Mouse (Mus musculus) splenic B cell, adult 2 months (primary cell): ENCODE measurements around the gene Arhgap6.

Source experiments
- DNase-seq: peaks from one replicate; pipeline ENCODE4 v3.0.0-alpha.2; 2011; ENCODE audit warnings: low read depth, low spot score
- H3K27me3 ChIP-seq: 2 replicates; pipeline ENCODE4 v1.6.1; 2012; ENCODE audit warnings: mild to moderate bottlenecking, low read length, moderate library complexity, mixed read lengths; ENCODE audit not compliant: control insufficient read depth, poor library complexity, insufficient read depth, severe bottlenecking
- H3K36me3 ChIP-seq: 2 replicates; pipeline ENCODE4 v1.6.1; 2012; ENCODE audit warnings: mild to moderate bottlenecking, low read length, moderate library complexity, mixed read lengths; ENCODE audit not compliant: control insufficient read depth, poor library complexity, insufficient read depth, severe bottlenecking

The Arhgap6 gene

DNA sequence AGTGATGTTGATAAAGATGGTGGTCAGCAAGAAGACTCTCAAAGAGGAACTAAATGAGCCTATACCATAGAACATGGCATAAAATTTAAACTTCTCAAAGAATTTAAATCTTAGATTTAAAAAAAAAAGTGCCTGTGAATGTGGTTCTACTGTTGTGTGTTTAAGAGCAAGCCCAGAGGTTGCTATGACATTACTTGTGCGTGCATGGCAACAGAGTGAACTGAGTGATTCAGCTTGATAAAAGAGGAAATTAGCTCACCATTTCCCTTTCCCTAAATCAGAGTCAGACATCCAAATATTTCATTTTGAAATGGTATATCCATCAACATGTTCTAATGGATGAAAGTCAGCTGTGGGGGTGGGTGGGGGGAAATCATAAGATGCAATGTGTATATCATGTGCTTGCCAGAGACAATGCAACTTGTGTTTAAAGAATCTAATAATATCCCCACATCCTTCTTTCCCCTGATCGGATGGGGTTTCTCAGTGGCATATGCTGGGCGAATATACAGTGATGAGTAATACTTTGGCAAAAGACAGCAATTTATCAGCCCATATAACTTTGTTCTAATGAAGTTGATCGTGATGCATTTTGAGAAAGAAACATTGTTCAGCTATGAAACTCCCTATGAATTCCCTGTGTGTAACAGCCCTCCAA lies 328.3 kb downstream of the Arhgap6 start:
- no peaks in the 10 kb centered on the region for H3K36me3 ChIP-seq
- H3K27me3 ChIP-seq: no peaks in the 10 kb centered on the region
- DNase-seq: peak; percentile 54

DNA sequence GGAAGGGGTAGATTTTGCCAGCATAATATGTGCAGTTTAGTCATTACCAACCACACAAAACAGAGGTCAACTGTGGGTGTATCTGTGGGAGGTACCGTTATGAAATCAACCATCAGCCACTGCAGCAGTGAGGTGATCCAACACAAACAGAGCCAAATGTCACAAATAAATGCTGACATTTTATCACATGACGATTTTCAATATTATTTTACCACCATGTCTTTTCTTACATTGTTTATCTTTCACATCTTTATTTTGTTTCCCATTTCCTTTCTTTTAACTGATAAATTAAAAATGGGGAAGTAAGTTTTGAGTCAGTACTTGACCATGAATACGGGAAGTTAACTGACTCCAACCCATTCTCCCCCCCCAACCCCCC lies 328.9 kb downstream of the Arhgap6 start:
- DNase-seq: peak; percentile 31
- Histone ChIP-seq H3K36me3 (no peaks in the 10 kb centered on the region), H3K27me3 (no peaks in the 10 kb centered on the region)

DNA sequence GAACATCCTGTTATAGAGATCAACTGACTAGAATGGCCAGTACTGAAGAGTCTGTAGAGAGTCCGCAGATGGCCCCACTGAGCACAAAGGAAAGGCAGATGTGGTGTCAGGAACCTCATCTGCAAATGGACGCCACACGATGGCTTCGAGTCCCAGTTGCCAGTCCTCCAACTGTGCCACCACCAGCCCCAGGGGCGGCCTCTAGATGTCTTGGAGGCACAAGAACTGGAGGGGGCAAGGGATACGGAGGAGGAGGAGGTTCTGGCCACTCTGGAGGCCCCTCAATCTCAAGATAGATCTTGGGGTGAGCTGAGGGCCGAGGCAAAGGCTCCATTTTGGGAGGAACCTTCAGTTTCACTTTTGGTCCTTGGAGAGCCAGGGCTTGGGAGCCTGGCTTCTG lies 344.9 kb downstream of the Arhgap6 start:
- Histone ChIP-seq H3K36me3 (no peaks in the 10 kb centered on the region), H3K27me3 (no peaks in the 10 kb centered on the region)
- no peak for DNase-seq

- DNase-seq: no peak
- Histone ChIP-seq H3K36me3 (no peaks in the 10 kb centered on the region), H3K27me3 (no peaks in the 10 kb centered on the region)
Measured at GRCm38 (mm10) chrX:169140467-169140866, 345.6 kb downstream of the Arhgap6 start.

DNA sequence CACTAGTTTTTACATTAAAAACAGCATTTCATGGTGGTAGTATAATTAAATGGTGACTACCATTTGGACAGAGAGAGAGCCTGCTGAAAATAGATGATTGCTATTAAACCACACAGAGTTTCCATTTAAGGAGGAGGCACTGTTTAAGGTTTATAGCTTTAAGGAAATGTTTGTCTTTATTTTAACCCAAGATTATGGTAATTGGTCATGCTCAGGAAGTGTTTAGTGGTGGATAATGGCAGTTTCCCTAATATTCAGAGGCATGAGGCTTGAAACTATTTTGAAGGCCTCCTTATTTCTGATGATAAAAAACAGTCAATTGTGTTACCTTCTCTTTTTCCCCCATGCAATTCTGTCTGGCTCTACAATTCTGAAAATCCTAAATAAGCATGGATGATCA lies 358.9 kb downstream of the Arhgap6 start:
- no peak for DNase-seq
- no peaks in the 10 kb centered on the region for H3K27me3 ChIP-seq
- no peaks in the 10 kb centered on the region for H3K36me3 ChIP-seq

DNA sequence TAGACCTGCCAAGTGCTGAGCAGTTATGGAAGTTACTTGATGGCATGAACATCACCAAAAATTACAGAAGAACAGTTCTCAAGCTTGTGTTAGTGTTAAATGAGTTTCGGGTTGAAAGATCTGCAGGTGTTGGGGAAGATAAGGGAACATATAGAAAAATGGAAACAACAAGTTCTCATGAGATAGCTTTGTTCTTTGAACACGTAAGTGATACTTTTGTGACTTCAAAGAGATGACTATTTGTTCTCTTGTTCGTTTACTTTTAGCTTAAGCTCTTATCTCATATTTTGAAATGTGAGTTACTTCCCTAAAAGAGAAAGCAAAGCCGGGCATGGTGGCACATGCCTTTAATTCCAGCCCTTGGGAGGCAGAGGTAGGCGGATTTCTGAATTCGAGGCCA lies 363.5 kb downstream of the Arhgap6 start:
- no peak for DNase-seq
- H3K36me3 ChIP-seq: no peaks in the 10 kb centered on the region
- H3K27me3 ChIP-seq: no peaks in the 10 kb centered on the region

GRCm38 (mm10) chrX:169170981-169171380 lies 376.1 kb downstream of the Arhgap6 start:
- Histone ChIP-seq H3K36me3 (no peaks in the 10 kb centered on the region), H3K27me3 (no peaks in the 10 kb centered on the region)
- no peak for DNase-seq

DNA sequence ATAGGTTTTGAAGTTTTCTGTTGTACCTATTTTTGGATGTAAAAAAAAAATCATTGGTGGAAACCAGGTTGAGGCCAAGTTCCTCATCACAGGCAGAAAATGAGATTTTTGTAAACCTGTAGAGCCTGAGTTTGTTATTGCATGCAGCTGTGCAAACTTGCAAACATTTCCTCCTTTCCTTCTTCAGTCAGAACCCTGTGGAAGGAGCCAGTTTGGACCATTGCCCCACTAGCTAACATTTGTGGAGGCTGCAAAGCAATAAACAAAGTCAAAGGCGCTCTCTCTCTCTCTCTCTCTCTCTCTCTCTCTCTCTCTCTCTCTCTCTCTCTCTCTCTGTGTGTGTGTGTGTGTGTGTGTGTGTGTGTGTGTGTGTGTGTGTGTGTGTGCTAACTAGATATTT lies 378.9 kb downstream of the Arhgap6 start:
- no peak for DNase-seq
- no peaks in the 10 kb centered on the region for H3K36me3 ChIP-seq
- no peaks in the 10 kb centered on the region for H3K27me3 ChIP-seq

DNA sequence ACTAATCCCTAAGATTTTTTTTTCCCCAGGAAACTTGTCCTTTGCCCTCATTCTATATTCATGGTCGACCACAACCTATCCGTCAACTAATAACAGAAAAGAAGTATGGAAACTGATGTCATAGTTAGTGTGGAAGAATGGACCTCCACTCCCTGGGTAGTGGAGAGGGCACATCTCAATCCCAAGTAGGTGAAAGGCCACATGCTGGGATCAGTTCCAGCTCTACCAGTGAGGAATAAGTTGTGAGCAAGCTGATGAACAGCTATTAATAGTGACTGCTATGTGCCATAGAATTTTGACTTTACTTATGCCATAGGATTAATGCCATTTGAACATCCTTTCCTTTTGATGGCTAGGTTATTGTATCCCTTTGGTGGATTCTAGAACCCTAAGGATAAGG lies 383.7 kb downstream of the Arhgap6 start:
- Histone ChIP-seq H3K27me3 (no peaks in the 10 kb centered on the region), H3K36me3 (no peaks in the 10 kb centered on the region)
- no peak for DNase-seq

- H3K36me3 ChIP-seq: no peaks in the 10 kb centered on the region
- no peaks in the 10 kb centered on the region for H3K27me3 ChIP-seq
- DNase-seq: no peak
Measured at GRCm38 (mm10) chrX:169187100-169187499, 392.2 kb downstream of the Arhgap6 start, which contains the start of gene Amelx. Gene Amelx (minus strand): TSS chrX:169187200.

- DNase-seq: no peak
- Histone ChIP-seq H3K36me3 (no peaks in the 10 kb centered on the region), H3K27me3 (no peaks in the 10 kb centered on the region)
Measured at GRCm38 (mm10) chrX:169210019-169210418, 415.1 kb downstream of the Arhgap6 start.

DNA sequence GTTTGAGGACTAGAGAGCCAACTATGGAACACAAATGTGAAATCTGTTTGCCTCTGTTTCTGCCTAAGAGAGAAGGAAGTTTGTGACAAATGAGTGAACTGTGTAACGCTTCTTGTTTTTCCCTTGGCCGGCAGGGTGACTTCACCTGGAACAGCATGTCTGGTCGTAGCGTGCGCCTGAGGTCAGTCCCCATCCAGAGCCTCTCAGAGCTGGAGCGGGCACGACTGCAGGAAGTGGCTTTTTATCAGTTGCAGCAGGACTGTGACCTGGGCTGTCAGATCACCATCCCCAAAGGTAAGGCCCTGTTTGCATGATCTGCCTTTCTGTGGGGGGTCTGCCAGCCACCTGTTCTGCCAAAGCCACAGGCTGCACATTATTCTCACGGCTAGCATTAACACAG lies 425.2 kb downstream of the Arhgap6 start:
- DNase-seq: peak; percentile 1

GRCm38 (mm10) chrX:169222357-169223062 lies 427.6 kb downstream of the Arhgap6 start:
- Histone ChIP-seq H3K27me3 (no peaks in the 10 kb centered on the region), H3K36me3 (no peaks in the 10 kb centered on the region)
- no peak for DNase-seq

More for the DNA sequence above, 425.2 kb downstream of the Arhgap6 start:
- Histone ChIP-seq H3K27me3 (no peaks in the 10 kb centered on the region), H3K36me3 (no peaks in the 10 kb centered on the region)

DNA sequence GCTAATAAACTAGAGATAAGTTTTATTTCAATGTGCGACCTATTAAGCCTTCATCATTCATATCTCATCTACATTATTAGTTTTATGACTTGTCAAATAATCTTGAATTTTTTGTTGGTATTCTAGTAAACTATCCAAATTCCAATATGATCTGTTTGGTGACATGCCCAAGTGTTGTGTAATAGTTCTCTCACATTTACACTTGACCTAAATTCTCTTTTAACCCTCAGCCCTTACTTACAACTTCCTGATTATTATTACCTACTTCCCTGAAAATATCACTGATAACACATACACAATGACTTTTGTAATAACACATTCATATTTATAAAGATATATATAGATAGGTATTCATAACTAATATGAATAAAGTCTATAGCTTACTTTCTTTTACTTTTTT lies 461.0 kb downstream of the Arhgap6 start:
- no peaks in the 10 kb centered on the region for H3K27me3 ChIP-seq
- no peaks in the 10 kb centered on the region for H3K36me3 ChIP-seq
- no peak for DNase-seq

DNA sequence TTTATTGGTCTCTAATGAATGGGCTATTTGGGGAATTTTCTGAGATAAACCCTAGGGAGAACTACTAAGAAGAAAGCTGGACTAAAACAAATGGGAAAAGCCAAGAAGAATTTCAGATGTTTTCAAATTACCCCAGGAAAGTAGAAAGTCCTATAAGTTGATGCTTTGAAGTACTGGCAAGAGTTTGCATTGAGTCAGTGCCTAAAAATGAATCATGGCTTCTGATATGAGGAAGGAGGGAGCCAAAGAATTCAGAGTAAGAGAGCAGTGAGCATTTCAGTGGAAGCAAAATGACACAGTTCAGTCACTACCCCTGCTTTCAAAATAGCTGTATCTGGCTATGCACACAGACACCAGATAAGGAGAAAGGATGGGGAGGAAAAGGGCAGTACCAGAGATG lies 461.8 kb downstream of the Arhgap6 start:
- H3K36me3 ChIP-seq: no peaks in the 10 kb centered on the region
- H3K27me3 ChIP-seq: no peaks in the 10 kb centered on the region
- DNase-seq: no peak

GRCm38 (mm10) chrX:169261034-169261433 lies 466.1 kb downstream of the Arhgap6 start:
- H3K36me3 ChIP-seq: no peaks in the 10 kb centered on the region
- H3K27me3 ChIP-seq: no peaks in the 10 kb centered on the region
- DNase-seq: no peak
